12 mouse cellular contexts compared by ENCODE assay signal in genomic region chr2:91959544-91960410, GRCm38 (mm10). TPM values are rescaled to one million over a fixed set of nuclear protein-coding genes. Genes with fewer than 3 reads are reported as not detected.
DNase-seq lines count a peak whose midpoint lies in the region; ATAC-seq lines count a peak whose summit lies in the region.
"Had no signal": no experiment of that assay in that cellular context is flagged by ENCODE, and none has a peak within 500 bp of the region (broad histone marks: within the 10 kb centered on the region; RNA-seq: fewer than 3 reads in every experiment).

No protein-coding gene starts in this region.

- 59% methylated on average over 11 of the region's 11 CpGs for WGBS in hindbrain, embryonic 14.5 days
- 71% methylated on average over 11 of the region's 11 CpGs for WGBS in hindbrain, embryonic 12.5 days
- 78% methylated on average over 11 of the region's 11 CpGs for WGBS in forebrain, embryonic 13.5 days

- no peaks in the 10 kb centered on the region for H3K27me3 ChIP-seq in hindbrain, embryonic 14.5 days (ENCODE audit: control insufficient read depth, insufficient read depth, low read length)
- H3K27me3 ChIP-seq in hindbrain, embryonic 12.5 days: no peaks in the 10 kb centered on the region; the same call in 1 of the 2 replicates
- H3K27me3 ChIP-seq in forebrain, embryonic 13.5 days: peaks cover 3% of the 10 kb centered on the region; the same call in 1 of the 2 replicates
- H3K27me3 ChIP-seq: forebrain, embryonic 15.5 days had no signal

- DNase-seq in hindbrain, embryonic 14.5 days (ENCODE audit: low spot score): no peak
- peak; percentile 3 for DNase-seq in right cerebral cortex, postnatal 14 days
- no peak for DNase-seq in right cerebral cortex, adult 2 months (ENCODE audit: low spot score in 2 of 2)
- DNase-seq in cerebellum, postnatal 36 days: peak; percentile 86
- no peak for DNase-seq in frontal cortex, postnatal 14 days (ENCODE audit: low spot score in 2 of 2)

- ATAC-seq in hindbrain, embryonic 14.5 days (ENCODE audit: low FRiP score): no peak
- no peak for ATAC-seq in hindbrain, embryonic 12.5 days (ENCODE audit: low FRiP score)
- ATAC-seq in forebrain, embryonic 13.5 days: no peak
- ATAC-seq: forebrain, embryonic 15.5 days had no signal

- H3K9me3 ChIP-seq in hindbrain, embryonic 14.5 days (ENCODE audit: control insufficient read depth, low read length): no peaks in the 10 kb centered on the region
- H3K9me3 ChIP-seq in hindbrain, embryonic 12.5 days (replicated peaks): no peaks in the 10 kb centered on the region
- no peaks in the 10 kb centered on the region for H3K9me3 ChIP-seq in forebrain, embryonic 13.5 days (replicated peaks)
- H3K9me3 ChIP-seq: forebrain, embryonic 15.5 days; G1E; midbrain, embryonic 10.5 days had no signal

- H3K4me2 ChIP-seq in hindbrain, embryonic 14.5 days (replicated peaks): no peak overlapping the region
- no peak overlapping the region for H3K4me2 ChIP-seq in hindbrain, embryonic 12.5 days (replicated peaks)
- no peak overlapping the region for H3K4me2 ChIP-seq in forebrain, embryonic 13.5 days
- H3K4me2 ChIP-seq: forebrain, embryonic 15.5 days had no signal

- H3K27ac ChIP-seq in hindbrain, embryonic 14.5 days: no peak overlapping the region
- no peak overlapping the region for H3K27ac ChIP-seq in hindbrain, embryonic 12.5 days
- H3K27ac ChIP-seq in forebrain, embryonic 13.5 days: no peak overlapping the region
- H3K27ac ChIP-seq: forebrain, embryonic 15.5 days; midbrain, embryonic 10.5 days had no signal

- no peak overlapping the region for H3K4me3 ChIP-seq in hindbrain, embryonic 14.5 days (replicated peaks; ENCODE audit: low read length)
- H3K4me3 ChIP-seq in hindbrain, embryonic 12.5 days: no peak overlapping the region
- no peak overlapping the region for H3K4me3 ChIP-seq in forebrain, embryonic 13.5 days
- H3K4me3 ChIP-seq: forebrain, embryonic 15.5 days; midbrain, embryonic 10.5 days had no signal

- no peaks in the 10 kb centered on the region for H3K36me3 ChIP-seq in hindbrain, embryonic 14.5 days (replicated peaks; ENCODE audit: control insufficient read depth, insufficient read depth)
- no peaks in the 10 kb centered on the region for H3K36me3 ChIP-seq in hindbrain, embryonic 12.5 days
- no peaks in the 10 kb centered on the region for H3K36me3 ChIP-seq in forebrain, embryonic 13.5 days (ENCODE audit: poor library complexity, severe bottlenecking)
- H3K36me3 ChIP-seq: forebrain, embryonic 15.5 days had no signal

- peaks cover 27% of the 10 kb centered on the region for H3K4me1 ChIP-seq in hindbrain, embryonic 14.5 days (replicated peaks; ENCODE audit: control insufficient read depth, insufficient read depth, low read length)
- H3K4me1 ChIP-seq in hindbrain, embryonic 12.5 days: peaks cover 43% of the 10 kb centered on the region
- H3K4me1 ChIP-seq in forebrain, embryonic 13.5 days: peaks cover 59% of the 10 kb centered on the region

- H3K9ac ChIP-seq in hindbrain, embryonic 14.5 days: 0 out of 2 replicates have a peak overlapping the region, but pooled peaks have one; percentile 2
- H3K9ac ChIP-seq in hindbrain, embryonic 12.5 days: no peak overlapping the region
- H3K9ac ChIP-seq in forebrain, embryonic 13.5 days: no peak overlapping the region
- H3K9ac ChIP-seq: forebrain, embryonic 15.5 days had no signal

RNA-seq across cellular contexts. Expression of gene Gm9821, which starts 14.3 kb away (rescaled TPM):
- polyA plus RNA-seq in hindbrain, embryonic 14.5 days (2014; fragmentation: Nextera tagmentation; extraction: Ambion mirVana): 0.39 TPM in 1 of 2 replicates, not detected in the other
- 0.50 and 0.57 TPM in 2 replicates for polyA plus RNA-seq in hindbrain, embryonic 12.5 days (2016; fragmentation: Nextera tagmentation; extraction: Ambion mirVana)
- 0.18 and 0.41 TPM in 2 replicates for polyA plus RNA-seq in forebrain, embryonic 13.5 days (2015; fragmentation: Nextera tagmentation; extraction: Ambion mirVana)
- polyA plus RNA-seq: urinary bladder, adult 2 months had no signal

RNA-seq across cellular contexts. Expression of gene Dgkz, which starts 15.9 kb away (rescaled TPM):
- polyA plus RNA-seq in hindbrain, embryonic 14.5 days (2014; fragmentation: Nextera tagmentation; extraction: Ambion mirVana): 39.0 and 42.6 TPM in 2 replicates
- 30.9 and 31.9 TPM in 2 replicates for polyA plus RNA-seq in hindbrain, embryonic 12.5 days (2016; fragmentation: Nextera tagmentation; extraction: Ambion mirVana)
- polyA plus RNA-seq in forebrain, embryonic 13.5 days (2015; fragmentation: Nextera tagmentation; extraction: Ambion mirVana): 18.5 and 23.1 TPM in 2 replicates

RNA-seq across cellular contexts. Expression of gene Mdk, which starts 27.7 kb away (rescaled TPM):
- polyA plus RNA-seq in hindbrain, embryonic 14.5 days (2014; fragmentation: Nextera tagmentation; extraction: Ambion mirVana): 154 and 171 TPM in 2 replicates
- 904 and 962 TPM in 2 replicates for polyA plus RNA-seq in hindbrain, embryonic 12.5 days (2016; fragmentation: Nextera tagmentation; extraction: Ambion mirVana)
- polyA plus RNA-seq in forebrain, embryonic 13.5 days (2015; fragmentation: Nextera tagmentation; extraction: Ambion mirVana): 609 and 621 TPM in 2 replicates

RNA-seq across cellular contexts. Expression of gene Chrm4, which starts 32.7 kb away (rescaled TPM):
- polyA plus RNA-seq in hindbrain, embryonic 14.5 days (2014; fragmentation: Nextera tagmentation; extraction: Ambion mirVana): 0.52 and 0.67 TPM in 2 replicates
- 0.77 and 1.0 TPM in 2 replicates for polyA plus RNA-seq in hindbrain, embryonic 12.5 days (2016; fragmentation: Nextera tagmentation; extraction: Ambion mirVana)
- polyA plus RNA-seq in forebrain, embryonic 13.5 days (2015; fragmentation: Nextera tagmentation; extraction: Ambion mirVana): 0.83 and 0.88 TPM in 2 replicates
- polyA plus RNA-seq: G1E; intestine, embryonic 14.5 days had no signal

Comparison
In these comparisons a context has a peak if more than half of its experiments do, and no peak if none do; other contexts are left out.
1. DNase-seq: peak in right cerebral cortex, postnatal 14 days (single experiment) and cerebellum, postnatal 36 days (2 of 2); none in hindbrain, embryonic 14.5 days (single experiment), right cerebral cortex, adult 2 months (0 of 2) and frontal cortex, postnatal 14 days (0 of 2).